Mouse (Mus musculus) kidney, adult 2 months (tissue): ENCODE measurements at regions not wholly inside any gene's neighbourhood (a gene's known extent, or its start where the extent isn't known, plus 50 kb on each side); places are given as distances from the start of the nearest gene placed in this dataset.

Experiments used
- CTCF ChIP-seq: fragments of 200-500 bp; conservative IDR thresholded peaks from 2 replicates; pipeline ENCODE4 v1.5.1; 2011; ENCODE audit warnings: low read depth, mild to moderate bottlenecking, control low read depth, low read length, moderate library complexity, mixed read lengths; ENCODE audit not compliant: insufficient read depth, insufficient read length
- POLR2A ChIP-seq: fragments of 200-500 bp; IDR thresholded peaks from one replicate; pipeline ENCODE4 v1.6.1; 2011; ENCODE audit warnings: low read depth, low read length, control low read depth

GRCm38 (mm10) chr4:22089637-22090041 lies 158.5 kb downstream of the Faxc start:
- TF ChIP-seq CTCF (no peak), POLR2A (no peak)
